Comparison of ENCODE assay signal across 9 mouse cellular contexts in genomic region chr13:90929847-90930246, GRCm38 (mm10). TPM values are rescaled to one million over a fixed set of nuclear protein-coding genes. Genes with fewer than 3 reads are reported as not detected.
A peak's percentile ranks its signal among the peaks of the same experiment; 100 is the strongest.
DNase-seq lines count a peak whose midpoint lies in the region; ATAC-seq lines count a peak whose summit lies in the region.
"Had no signal": no experiment of that assay in that cellular context is flagged by ENCODE, and none has a peak within 500 bp of the region (broad histone marks: within the 10 kb centered on the region; RNA-seq: fewer than 3 reads in every experiment).

No protein-coding gene starts in this region.

- no peak overlapping the region for H3K9ac ChIP-seq in liver, embryonic 16.5 days (ENCODE audit: low read depth, low read length)
- H3K9ac ChIP-seq: heart, embryonic 13.5 days had no signal

- peaks cover 6% of the 10 kb centered on the region; the same call in 1 of the 2 replicates for H3K4me1 ChIP-seq in liver, embryonic 16.5 days (ENCODE audit: control insufficient read depth, low read depth, low read length)
- H3K4me1 ChIP-seq: heart, embryonic 13.5 days had no signal

- ATAC-seq in CD4-positive, CD25-positive, alpha-beta regulatory T cell, adult 4 months: peak; percentile 85
- 0 out of 2 replicates have a peak, but pooled peaks have one; percentile 28 for ATAC-seq in liver, embryonic 16.5 days (ENCODE audit: low read depth)
- peak; percentile 76 for ATAC-seq in neutrophil, adult 5-6 weeks (ENCODE audit: extremely low read depth, insufficient number of reproducible peaks, low FRiP score, poor library complexity, severe bottlenecking)

- H3K4me3 ChIP-seq in liver, embryonic 16.5 days (ENCODE audit: low read depth, low read length): no peak overlapping the region
- H3K4me3 ChIP-seq: heart, embryonic 13.5 days had no signal

- WGBS in liver, embryonic 16.5 days (ENCODE audit: insufficient replicate concordance): 15% methylated on average over 5 of the region's 5 CpGs

- peaks cover 17% of the 10 kb centered on the region for H3K36me3 ChIP-seq in liver, embryonic 16.5 days (ENCODE audit: control insufficient read depth, insufficient read depth)

- no peak overlapping the region for H3K27ac ChIP-seq in liver, embryonic 16.5 days (ENCODE audit: low read length)
- H3K27ac ChIP-seq: heart, embryonic 13.5 days had no signal

- DNase-seq in adrenal gland, adult (ENCODE audit: inconsistent age in 2 of 2, low spot score in 1 of 2): peak; percentile 58 to 88
- peak; percentile 86 for DNase-seq in embryo, embryonic 10 days (ENCODE audit: low spot score)
- DNase-seq in gastrocnemius, postnatal 36 days: peak; percentile 25 to 56
- DNase-seq in kidney, postnatal 25 days: peak; percentile 78 to 92
- DNase-seq in thymus, postnatal 4 days: peak; percentile 81

- no peak overlapping the region for H3K4me2 ChIP-seq in liver, embryonic 16.5 days (ENCODE audit: low read depth, low read length)
- H3K4me2 ChIP-seq: heart, embryonic 13.5 days had no signal

- no peaks in the 10 kb centered on the region for H3K27me3 ChIP-seq in liver, embryonic 16.5 days (ENCODE audit: control insufficient read depth, insufficient read depth, low read depth, low read length)
- H3K27me3 ChIP-seq: heart, embryonic 13.5 days had no signal

- intact Hi-C loops in gastrocnemius, postnatal 36 days (cut with DNase I): loop anchor here (5.0 to 10.0 kb wide), 2 partner anchors 535 to 707 kb away; partner anchors contain the start of gene Ssbp2

- H3K9me3 ChIP-seq in liver, embryonic 16.5 days (replicated peaks; ENCODE audit: control insufficient read depth, low read length): no peaks in the 10 kb centered on the region
- H3K9me3 ChIP-seq: heart, embryonic 13.5 days had no signal

RNA-seq across cellular contexts. Expression of gene Rps23, which starts 7.1 kb away (rescaled TPM):
- 1,000 to 10,000 TPM; 1,115 to 1,300 TPM for polyA plus RNA-seq in CD4-positive, CD25-positive, alpha-beta regulatory T cell, adult 4 months (2017; shearing (Covaris generic))
- 100 to 1,000 TPM; 142 to 205 TPM for total RNA-seq in gastrocnemius, postnatal 36 days (2021)
- 84.9 and 126 TPM in 2 replicates for polyA plus RNA-seq in liver, embryonic 16.5 days (2015; fragmentation: Nextera tagmentation; extraction: Ambion mirVana)
- 1,093 and 1,514 TPM in 2 replicates for total RNA-seq in neutrophil, adult 5-6 weeks (2017)

RNA-seq across cellular contexts. Expression of gene Atp6ap1l, which starts 24.7 kb away (rescaled TPM):
- under 1 TPM in 1 of 2 experiments, not detected in 1; 0.38 TPM for polyA plus RNA-seq in CD4-positive, CD25-positive, alpha-beta regulatory T cell, adult 4 months (2017; shearing (Covaris generic))
- not detected for total RNA-seq in gastrocnemius, postnatal 36 days (2021)
- 0.13 and 0.14 TPM in 2 replicates for polyA plus RNA-seq in liver, embryonic 16.5 days (2015; fragmentation: Nextera tagmentation; extraction: Ambion mirVana)
- not detected in 2 replicates for total RNA-seq in neutrophil, adult 5-6 weeks (2017)

Comparison
In these comparisons a context has a peak if more than half of its experiments do, and no peak if none do; other contexts are left out.
1. ATAC-seq: peak in every context shown above with its lines; median percentile 85 in CD4-positive, CD25-positive, alpha-beta regulatory T cell, adult 4 months; 76 in neutrophil, adult 5-6 weeks; 28 in liver, embryonic 16.5 days.